Mouse (Mus musculus): Measurements from ENCODE around the gene Rtf1.

DNA sequence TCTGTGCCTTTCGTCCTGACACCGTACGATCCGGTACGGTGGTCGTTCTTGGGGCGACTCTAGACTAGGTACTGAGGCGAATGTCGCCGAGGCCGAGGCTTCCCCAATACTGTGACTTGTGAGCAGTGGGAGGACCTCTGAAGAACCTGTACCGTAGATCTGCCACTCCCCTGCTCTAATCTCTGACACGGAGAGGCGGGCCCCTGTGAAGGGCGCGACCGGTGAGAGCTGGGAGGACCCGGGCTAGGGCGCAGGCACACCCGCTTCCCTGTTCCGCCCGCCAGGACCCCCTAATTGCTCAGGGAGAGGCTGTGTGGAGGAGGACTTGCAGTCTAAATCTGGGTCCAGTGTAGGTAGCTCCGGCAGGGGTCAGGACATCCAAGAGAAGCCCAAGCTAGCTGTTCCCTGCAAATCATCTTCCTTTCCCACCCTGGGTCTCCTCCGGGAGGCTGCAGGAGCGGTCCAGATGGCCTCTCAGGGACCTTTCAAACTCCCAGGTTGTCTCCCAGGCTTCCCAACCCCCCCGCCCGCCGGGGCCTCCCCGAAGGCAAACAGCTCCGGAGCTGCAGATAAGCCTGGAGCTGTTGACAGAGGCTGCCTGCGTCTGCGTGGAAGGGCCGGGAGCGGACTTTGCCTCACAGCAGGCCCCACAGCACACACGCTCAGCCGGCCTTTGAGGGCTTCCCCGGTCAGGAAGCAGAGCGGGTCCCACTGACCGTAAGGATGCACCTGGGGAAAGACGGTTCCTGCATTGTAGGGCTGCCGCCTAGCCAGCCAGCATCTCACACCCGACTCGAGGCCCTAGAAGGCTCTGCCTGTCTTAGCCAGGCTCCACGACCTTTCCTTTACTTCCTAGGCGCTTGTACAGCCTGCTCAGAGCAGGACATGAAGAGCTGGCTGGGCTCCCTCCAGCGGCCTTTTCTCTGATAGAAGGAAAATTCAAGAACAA is 69.6 kb downstream of the Rtf1 start:
- TF ChIP-seq CTCF (IDR thresholded peaks at IDR 0.05; ENCODE audit: low read depth, low read length): no peak
- no peak for TF ChIP-seq POLR2A (IDR thresholded peaks at IDR 0.05; ENCODE audit: borderline replicate concordance, low read depth, low read length)

All from bone marrow macrophage, adult 2 months (primary cell).